ENCODE assay signal across 9 mouse cellular contexts in genomic region chr19:27363891-27364290, GRCm38 (mm10). TPM values are rescaled to one million over a fixed set of nuclear protein-coding genes. Genes with fewer than 3 reads are reported as not detected.
DNase-seq lines count a peak whose midpoint lies in the region; ATAC-seq and TF ChIP-seq lines count a peak whose summit lies in the region.
"Had no signal": no experiment of that assay in that cellular context is flagged by ENCODE, and none has a peak within 500 bp of the region (broad histone marks: within the 10 kb centered on the region; RNA-seq: fewer than 3 reads in every experiment).

No protein-coding gene starts in this region.

- no peak for ATAC-seq in forebrain, embryonic 13.5 days
- ATAC-seq in forebrain, embryonic 11.5 days (replicated peaks; ENCODE audit: low FRiP score): no peak
- ATAC-seq in lung, embryonic 14.5 days (ENCODE audit: insufficient read depth): no peak
- no peak for ATAC-seq in intestine, postnatal 0 days
- no peak for ATAC-seq in neural tube, embryonic 15.5 days (ENCODE audit: low FRiP score)

- DNase-seq in forebrain, embryonic 11.5 days (ENCODE audit: low spot score): no peak
- DNase-seq in lung, embryonic 14.5 days: peak; percentile 12
- DNase-seq in lung, adult 18-20 months: no peak
- DNase-seq in right cerebral cortex, postnatal 10 days (ENCODE audit: low spot score in 2 of 2): no peak
- no peak for DNase-seq in cerebellum, postnatal 4 days (ENCODE audit: low spot score in 2 of 2)
- DNase-seq: cerebellum, postnatal 36 days had no signal

- no peak for TF ChIP-seq CTCF in lung, embryonic 14.5 days (IDR thresholded peaks at IDR 0.05; ENCODE audit: low read depth)
- no peak for TF ChIP-seq CTCF in intestine, postnatal 0 days (IDR thresholded peaks at IDR 0.05; ENCODE audit: low read depth)

- H3K27ac ChIP-seq in forebrain, embryonic 13.5 days: no peak overlapping the region
- H3K27ac ChIP-seq in forebrain, embryonic 11.5 days (ENCODE audit: low read depth, low read length): no peak overlapping the region
- H3K27ac ChIP-seq in lung, embryonic 14.5 days (ENCODE audit: low read depth): no peak overlapping the region
- no peak overlapping the region for H3K27ac ChIP-seq in intestine, postnatal 0 days (ENCODE audit: low read depth, low read length)
- no peak overlapping the region for H3K27ac ChIP-seq in neural tube, embryonic 15.5 days (replicated peaks)

- peaks cover 7% of the 10 kb centered on the region for H3K4me1 ChIP-seq in forebrain, embryonic 13.5 days
- H3K4me1 ChIP-seq in forebrain, embryonic 11.5 days (replicated peaks; ENCODE audit: control insufficient read depth, insufficient read depth, low read length): no peaks in the 10 kb centered on the region; the same call in 1 of the 2 replicates
- H3K4me1 ChIP-seq in lung, embryonic 14.5 days (ENCODE audit: insufficient read depth): peaks cover 6% of the 10 kb centered on the region; the same call in 1 of the 2 replicates
- H3K4me1 ChIP-seq in intestine, postnatal 0 days (replicated peaks; ENCODE audit: control insufficient read depth, insufficient read depth, low read length): no peaks in the 10 kb centered on the region
- H3K4me1 ChIP-seq in neural tube, embryonic 15.5 days: peaks cover 6% of the 10 kb centered on the region

- H3K9me3 ChIP-seq in forebrain, embryonic 13.5 days (replicated peaks): no peaks in the 10 kb centered on the region
- no peaks in the 10 kb centered on the region for H3K9me3 ChIP-seq in forebrain, embryonic 11.5 days (ENCODE audit: control insufficient read depth, low read length)
- no peaks in the 10 kb centered on the region for H3K9me3 ChIP-seq in lung, embryonic 14.5 days (ENCODE audit: low read depth, low read length)
- no peaks in the 10 kb centered on the region for H3K9me3 ChIP-seq in intestine, postnatal 0 days (ENCODE audit: control insufficient read depth)
- no peaks in the 10 kb centered on the region for H3K9me3 ChIP-seq in neural tube, embryonic 15.5 days (replicated peaks)

- peak overlapping the region; percentile 34 for H3K4me2 ChIP-seq in forebrain, embryonic 13.5 days
- H3K4me2 ChIP-seq in forebrain, embryonic 11.5 days (ENCODE audit: low read depth, low read length, severe bottlenecking): no peak overlapping the region
- peak overlapping the region; percentile 56 for H3K4me2 ChIP-seq in lung, embryonic 14.5 days
- H3K4me2 ChIP-seq in intestine, postnatal 0 days (replicated peaks; ENCODE audit: low read depth): peak overlapping the region; percentile 59
- peak overlapping the region; percentile 46 for H3K4me2 ChIP-seq in neural tube, embryonic 15.5 days

- H3K36me3 ChIP-seq in forebrain, embryonic 13.5 days (ENCODE audit: poor library complexity, severe bottlenecking): no peaks in the 10 kb centered on the region
- no peaks in the 10 kb centered on the region for H3K36me3 ChIP-seq in forebrain, embryonic 11.5 days (ENCODE audit: control insufficient read depth, insufficient read depth, low read length)
- H3K36me3 ChIP-seq in lung, embryonic 14.5 days (ENCODE audit: insufficient read depth): no peaks in the 10 kb centered on the region
- no peaks in the 10 kb centered on the region for H3K36me3 ChIP-seq in intestine, postnatal 0 days (ENCODE audit: control insufficient read depth, insufficient read depth)
- no peaks in the 10 kb centered on the region for H3K36me3 ChIP-seq in neural tube, embryonic 15.5 days

- no peaks in the 10 kb centered on the region for H3K27me3 ChIP-seq in forebrain, embryonic 13.5 days
- no peaks in the 10 kb centered on the region for H3K27me3 ChIP-seq in forebrain, embryonic 11.5 days (ENCODE audit: control insufficient read depth, insufficient read depth, low read length)
- no peaks in the 10 kb centered on the region for H3K27me3 ChIP-seq in lung, embryonic 14.5 days (ENCODE audit: insufficient read depth, low read length)
- H3K27me3 ChIP-seq in intestine, postnatal 0 days (replicated peaks; ENCODE audit: control insufficient read depth, insufficient read depth, low read length): no peaks in the 10 kb centered on the region
- H3K27me3 ChIP-seq in neural tube, embryonic 15.5 days (replicated peaks): no peaks in the 10 kb centered on the region

- 40% methylated on average over 4 of the region's 4 CpGs for WGBS in forebrain, embryonic 13.5 days
- 63% methylated on average over 4 of the region's 4 CpGs for WGBS in forebrain, embryonic 11.5 days
- WGBS in lung, embryonic 14.5 days: 33% methylated on average over 4 of the region's 4 CpGs
- 34% methylated on average over 4 of the region's 4 CpGs for WGBS in intestine, postnatal 0 days
- WGBS in neural tube, embryonic 15.5 days: 43% methylated on average over 4 of the region's 4 CpGs

- no peak overlapping the region for H3K9ac ChIP-seq in forebrain, embryonic 13.5 days
- no peak overlapping the region for H3K9ac ChIP-seq in forebrain, embryonic 11.5 days (ENCODE audit: low read length)
- H3K9ac ChIP-seq in lung, embryonic 14.5 days: no peak overlapping the region; the same call in 1 of the 2 replicates
- no peak overlapping the region for H3K9ac ChIP-seq in intestine, postnatal 0 days (ENCODE audit: low read depth, low read length)
- no peak overlapping the region for H3K9ac ChIP-seq in neural tube, embryonic 15.5 days (replicated peaks)

- H3K4me3 ChIP-seq in forebrain, embryonic 13.5 days: no peak overlapping the region
- no peak overlapping the region for H3K4me3 ChIP-seq in forebrain, embryonic 11.5 days (ENCODE audit: low read depth, low read length)
- H3K4me3 ChIP-seq in lung, embryonic 14.5 days (ENCODE audit: low read depth, low read length): no peak overlapping the region
- H3K4me3 ChIP-seq in intestine, postnatal 0 days (ENCODE audit: low read depth, low read length): peak overlapping the region; percentile 21
- H3K4me3 ChIP-seq in neural tube, embryonic 15.5 days (replicated peaks): no peak overlapping the region

RNA-seq across cellular contexts. Expression of gene Kcnv2, which starts 41.5 kb away (rescaled TPM):
- not detected in 2 replicates for polyA plus RNA-seq in forebrain, embryonic 13.5 days (2015; fragmentation: Nextera tagmentation; extraction: Ambion mirVana)
- polyA plus RNA-seq in forebrain, embryonic 11.5 days (2014; fragmentation: Nextera tagmentation; extraction: Ambion mirVana): not detected in 2 replicates
- not detected in 2 replicates for polyA plus RNA-seq in lung, embryonic 14.5 days (2014; fragmentation: Nextera tagmentation; extraction: Ambion mirVana)
- 0.03 and 0.04 TPM in 2 replicates for polyA plus RNA-seq in intestine, postnatal 0 days (2015; fragmentation: Nextera tagmentation; extraction: Ambion mirVana)
- not detected in 2 replicates for polyA plus RNA-seq in neural tube, embryonic 15.5 days (2015; fragmentation: Nextera tagmentation; extraction: Ambion mirVana)
